Comparison of ENCODE assay signal across 8 mouse cellular contexts in the genomic region with DNA sequence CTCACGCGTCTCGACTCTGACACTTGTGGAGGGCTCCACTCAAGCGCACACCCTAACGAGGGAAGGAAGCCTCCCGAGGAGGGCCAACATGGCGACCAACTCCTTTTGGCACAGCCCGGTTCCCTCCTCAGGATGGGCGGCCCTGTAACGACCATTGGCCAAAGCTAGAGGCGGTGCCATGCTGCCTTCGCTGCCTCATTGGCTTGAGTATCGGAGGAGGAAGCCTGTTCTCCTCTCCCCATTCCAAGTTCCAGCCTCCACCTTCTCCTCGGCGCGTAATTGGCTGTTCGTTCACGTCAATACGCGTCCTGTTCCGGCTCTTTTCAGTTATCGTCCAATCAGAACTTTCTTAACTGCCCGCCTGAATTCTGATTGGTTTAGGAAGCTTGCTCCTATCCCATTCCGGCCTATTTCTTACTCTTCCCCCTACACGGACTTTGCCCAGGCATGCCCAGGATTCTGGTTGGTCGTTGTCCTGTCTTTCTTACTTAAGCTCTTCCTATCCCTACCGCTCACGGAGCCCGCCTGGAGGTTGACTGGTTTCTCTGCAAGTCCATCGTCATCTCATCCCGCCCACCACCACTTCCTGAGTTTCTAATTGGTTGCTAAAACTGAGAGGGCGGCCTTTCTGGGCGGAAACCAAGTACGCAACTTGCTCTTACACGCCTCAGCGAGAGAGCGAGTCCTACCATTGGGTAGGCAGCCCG. TPM values are rescaled to one million over a fixed set of nuclear protein-coding genes. Genes with fewer than 3 reads are reported as not detected.
A peak's percentile ranks its signal among the peaks of the same experiment; 100 is the strongest.
DNase-seq lines count a peak whose midpoint lies in the region; ATAC-seq and TF ChIP-seq lines count a peak whose summit lies in the region.

A gene (plus strand): TSS at position 655 of the 707 bp plus-strand sequence.

- peak within 1 kb of the TSS; percentile 75 for H3K4me3 ChIP-seq in ES-Bruce4 (ENCODE audit: low read depth, low read length)
- H3K4me3 ChIP-seq in forebrain, embryonic 13.5 days, result peak within 1 kb of the TSS; percentile 89
- H3K4me3 ChIP-seq in liver, postnatal 0 days (ENCODE audit: low read depth, low read length), result peak within 1 kb of the TSS; percentile 90
- peak within 1 kb of the TSS; percentile 71 for H3K4me3 ChIP-seq in neural tube, embryonic 14.5 days (ENCODE audit: low read depth, low read length)

- H3K27me3 ChIP-seq in ES-Bruce4 (ENCODE audit: control insufficient read depth, insufficient read depth, low read length, poor library complexity, severe bottlenecking), result no peaks in the 10 kb centered on the region
- H3K27me3 ChIP-seq in forebrain, embryonic 13.5 days, result no peaks in the 10 kb centered on the region
- H3K27me3 ChIP-seq in liver, postnatal 0 days (ENCODE audit: insufficient read depth, low read length), result no peaks in the 10 kb centered on the region
- no peaks in the 10 kb centered on the region for H3K27me3 ChIP-seq in neural tube, embryonic 14.5 days (ENCODE audit: control insufficient read depth, insufficient read depth, low read length)

- H3K9ac ChIP-seq in ES-Bruce4 (ENCODE audit: low read depth, poor library complexity, severe bottlenecking), result peak within 1 kb of the TSS; percentile 99
- H3K9ac ChIP-seq in forebrain, embryonic 13.5 days, result peak within 1 kb of the TSS; percentile 93
- H3K9ac ChIP-seq in liver, postnatal 0 days (replicated peaks), result peak within 1 kb of the TSS; percentile 95
- peak within 1 kb of the TSS; percentile 90 for H3K9ac ChIP-seq in neural tube, embryonic 14.5 days (replicated peaks; ENCODE audit: low read depth, low read length)

- H3K27ac ChIP-seq in ES-Bruce4 (ENCODE audit: insufficient read depth, low read length), result peak within 1 kb of the TSS; percentile 84
- peak within 1 kb of the TSS; percentile 99 for H3K27ac ChIP-seq in forebrain, embryonic 13.5 days
- H3K27ac ChIP-seq in liver, postnatal 0 days (ENCODE audit: low read depth), result peak within 1 kb of the TSS; percentile 99
- H3K27ac ChIP-seq in neural tube, embryonic 14.5 days (ENCODE audit: low read depth, low read length), result peak within 1 kb of the TSS; percentile 99

- TF ChIP-seq EP300 in ES-Bruce4 (IDR thresholded peaks at IDR 0.05; ENCODE audit: insufficient read depth, low read depth, low read length), result peak; percentile 32; the same call in 1 of the 2 replicates
- TF ChIP-seq EP300 in liver, postnatal 0 days (IDR thresholded peaks at IDR 0.05; ENCODE audit: low read depth), result peak; percentile 70

- peak within 1 kb of the TSS; percentile 67 for H3K4me2 ChIP-seq in forebrain, embryonic 13.5 days
- H3K4me2 ChIP-seq in liver, postnatal 0 days (ENCODE audit: low read depth, low read length), result peak within 1 kb of the TSS; percentile 68
- H3K4me2 ChIP-seq in neural tube, embryonic 14.5 days (ENCODE audit: low read depth, low read length), result peak within 1 kb of the TSS; percentile 62

- peaks cover 5% of the 10 kb centered on the region for H3K4me1 ChIP-seq in ES-Bruce4 (ENCODE audit: control insufficient read depth, insufficient read depth, low read length)
- H3K4me1 ChIP-seq in forebrain, embryonic 13.5 days, result peaks cover 39% of the 10 kb centered on the region
- H3K4me1 ChIP-seq in liver, postnatal 0 days (ENCODE audit: insufficient read depth), result peaks cover 32% of the 10 kb centered on the region
- H3K4me1 ChIP-seq in neural tube, embryonic 14.5 days (ENCODE audit: control insufficient read depth, insufficient read depth, low read length), result peaks cover 25% of the 10 kb centered on the region

- intact Hi-C loops in heart, postnatal 10 days (cut with DNase I), result no loop called here

- DNase-seq in heart, postnatal 10 days, result peak; percentile 99 to 100
- peak; percentile 100 for DNase-seq in large intestine, adult 2 months (ENCODE audit: low read depth, low spot score)
- DNase-seq in liver, postnatal 0 days, result peak; percentile 99
- peak; percentile 88 for DNase-seq in testis, postnatal 10 days (ENCODE audit: low spot score)

- WGBS in forebrain, embryonic 13.5 days, result under 1% methylated on average over 38 of the region's 38 CpGs
- under 1% methylated on average over 38 of the region's 38 CpGs for WGBS in large intestine, adult 2 months
- WGBS in liver, postnatal 0 days (ENCODE audit: insufficient replicate concordance), result under 1% methylated on average over 38 of the region's 38 CpGs
- under 1% methylated on average over 38 of the region's 38 CpGs for WGBS in neural tube, embryonic 14.5 days

- TF ChIP-seq POLR2A in ES-Bruce4 (IDR thresholded peaks at IDR 0.05; ENCODE audit: insufficient read depth, low read length), result peak; percentile 64

- no peak for TF ChIP-seq CTCF in ES-Bruce4 (IDR thresholded peaks at IDR 0.05; ENCODE audit: low read depth, low read length)
- TF ChIP-seq CTCF in liver, postnatal 0 days (IDR thresholded peaks at IDR 0.05; ENCODE audit: low read depth), result no peak

- H3K9me3 ChIP-seq in ES-Bruce4 (replicated peaks; ENCODE audit: control insufficient read depth, insufficient read depth, low read length, poor library complexity, severe bottlenecking), result no peaks in the 10 kb centered on the region
- H3K9me3 ChIP-seq in forebrain, embryonic 13.5 days (replicated peaks), result no peaks in the 10 kb centered on the region
- no peaks in the 10 kb centered on the region for H3K9me3 ChIP-seq in liver, postnatal 0 days (ENCODE audit: low read length)
- H3K9me3 ChIP-seq in neural tube, embryonic 14.5 days (ENCODE audit: control insufficient read depth, low read length), result no peaks in the 10 kb centered on the region

- ATAC-seq in cerebellum, adult (ENCODE audit: insufficient number of reproducible peaks, low FRiP score, low TSS enrichment), result peak; percentile 97
- ATAC-seq in forebrain, embryonic 13.5 days, result peak; percentile 99
- ATAC-seq in liver, postnatal 0 days, result peak; percentile 87
- peak; percentile 98 for ATAC-seq in neural tube, embryonic 14.5 days (ENCODE audit: low read depth)

- peaks cover 32% of the 10 kb centered on the region for H3K36me3 ChIP-seq in ES-Bruce4 (ENCODE audit: control insufficient read depth, insufficient read depth, low read length, poor library complexity, severe bottlenecking)
- peaks cover 32% of the 10 kb centered on the region for H3K36me3 ChIP-seq in forebrain, embryonic 13.5 days (ENCODE audit: poor library complexity, severe bottlenecking)
- peaks cover 31% of the 10 kb centered on the region for H3K36me3 ChIP-seq in liver, postnatal 0 days (replicated peaks; ENCODE audit: insufficient read depth, low read length)
- H3K36me3 ChIP-seq in neural tube, embryonic 14.5 days (ENCODE audit: control insufficient read depth, insufficient read depth, low read length), result peaks cover 27% of the 10 kb centered on the region

RNA-seq across cellular contexts. Expression of the gene that starts here (rescaled TPM):
- polyA plus RNA-seq in ES-Bruce4 (2011; ENCODE audit: insufficient read depth, insufficient read length, low read depth, missing spikeins), result 103 and 106 TPM in 2 replicates
- polyA plus RNA-seq in forebrain, embryonic 13.5 days (2015; fragmentation: Nextera tagmentation; extraction: Ambion mirVana), result 7.0 and 8.1 TPM in 2 replicates
- 10 to 100 TPM; 57.7 to 68.4 TPM for total RNA-seq in heart, postnatal 10 days (2021)
- 10.3 and 19.7 TPM in 2 replicates for polyA plus RNA-seq in large intestine, adult 2 months (2012; rRNA removed)
- polyA plus RNA-seq in liver, postnatal 0 days (2015; fragmentation: Nextera tagmentation; extraction: Ambion mirVana), result 2.8 and 2.9 TPM in 2 replicates
- 5.3 and 6.3 TPM in 2 replicates for polyA plus RNA-seq in neural tube, embryonic 14.5 days (2014; fragmentation: Nextera tagmentation; extraction: Ambion mirVana)

Comparison
In these comparisons a context has a peak if more than half of its experiments do, and no peak if none do; other contexts are left out.
1. Peak in every context shown above with its lines: DNase-seq, ATAC-seq, H3K4me3 ChIP-seq and H3K27ac ChIP-seq.